Mouse (Mus musculus) heart, postnatal 0 days (tissue): Measurements from ENCODE around the gene Slco1b2. TPM values are rescaled to one million over a fixed set of nuclear protein-coding genes. Genes with fewer than 3 reads are reported as not detected.

Source experiments
- ATAC-seq: fragments of 200-750 bp; cut with Nextera tagmentation; 2 replicates; pipeline ENCODE4 v1.8.0; 2017; ENCODE audit warnings: low read depth, moderate number of reproducible peaks, moderate library complexity; ENCODE audit not compliant: insufficient read depth
- DNase-seq: peaks from one replicate; pipeline ENCODE4 v3.0.0-alpha.2; 2016; ENCODE audit warnings: low spot score
- H3K27ac ChIP-seq: fragments of 300-500 bp; sonication (generic); 2 replicates; pipeline ENCODE4 v1.5.1; 2014; ENCODE audit warnings: low read depth, mild to moderate bottlenecking
- H3K27me3 ChIP-seq: fragments of 300-500 bp; sonication (generic); 2 replicates; pipeline ENCODE4 v1.6.1; 2014; ENCODE audit warnings: low read length, mixed read lengths; ENCODE audit not compliant: control insufficient read depth, insufficient read depth
- H3K36me3 ChIP-seq: fragments of 300-500 bp; sonication (generic); replicated peaks from 2 replicates; pipeline ENCODE4 v1.6.1; 2014; ENCODE audit warnings: low read length, mixed read lengths; ENCODE audit not compliant: control insufficient read depth, insufficient read depth
- H3K4me1 ChIP-seq: fragments of 300-500 bp; sonication (generic); 2 replicates; pipeline ENCODE4 v1.6.1; 2014; ENCODE audit warnings: antibody characterized with exemption; ENCODE audit not compliant: control insufficient read depth, insufficient read depth
- H3K4me2 ChIP-seq: fragments of 300-500 bp; sonication (generic); 2 replicates; pipeline ENCODE4 v1.6.1; 2014; ENCODE audit warnings: low read depth, mild to moderate bottlenecking, low read length, moderate library complexity
- H3K4me3 ChIP-seq: fragments of 300-500 bp; sonication (generic); 2 replicates; pipeline ENCODE4 v1.5.1; 2014; ENCODE audit warnings: low read depth, low read length
- H3K9ac ChIP-seq: fragments of 300-500 bp; sonication (generic); replicated peaks from 2 replicates; pipeline ENCODE4 v1.6.1; 2014; ENCODE audit warnings: low read depth, low read length, mixed read lengths
- H3K9me3 ChIP-seq: fragments of 300-500 bp; sonication (generic); replicated peaks from 2 replicates; pipeline ENCODE4 v1.6.1; 2016; ENCODE audit warnings: low read length; ENCODE audit not compliant: control insufficient read depth
- CTCF ChIP-seq: IDR thresholded peaks from 2 replicates; pipeline ENCODE4 v1.5.1; 2016; ENCODE audit warnings: antibody characterized with exemption, control low read depth, low read depth
- EP300 ChIP-seq: IDR thresholded peaks from 2 replicates; pipeline ENCODE4 v1.6.1; 2016; ENCODE audit warnings: antibody characterized with exemption, low read depth
- WGBS: fragments of 180-500 bp; shearing (Covaris S2); extraction: QIAGEN DNeasy Blood & Tissue Kit; methylation state at CpG from one replicate; pipeline ENCODE4 v1.1.7; 2014; 5-methylcytosine and 5-hydroxymethylcytosine counted together
- polyA plus RNA-seq: library from polyadenylated mRNA; unstranded; fragments of >200 nt; fragmentation: Nextera tagmentation; extraction: Ambion mirVana; gene quantifications from 2 replicates; pipeline ENCODE4 v1.2.1, GENCODE M21; 2015
- total RNA-seq: library from RNA; depleted of rRNA; stranded (reverse); fragments of >200 nt; gene quantifications from 2 replicates; pipeline ENCODE4 v1.2.3, GENCODE M21; 2014; ENCODE audit warnings: low replicate concordance

Slco1b2 gene
- total and polyA plus RNA-seq, 2 experiments from 2014 or later: 0.08 TPM; not detected in 1

DNA sequence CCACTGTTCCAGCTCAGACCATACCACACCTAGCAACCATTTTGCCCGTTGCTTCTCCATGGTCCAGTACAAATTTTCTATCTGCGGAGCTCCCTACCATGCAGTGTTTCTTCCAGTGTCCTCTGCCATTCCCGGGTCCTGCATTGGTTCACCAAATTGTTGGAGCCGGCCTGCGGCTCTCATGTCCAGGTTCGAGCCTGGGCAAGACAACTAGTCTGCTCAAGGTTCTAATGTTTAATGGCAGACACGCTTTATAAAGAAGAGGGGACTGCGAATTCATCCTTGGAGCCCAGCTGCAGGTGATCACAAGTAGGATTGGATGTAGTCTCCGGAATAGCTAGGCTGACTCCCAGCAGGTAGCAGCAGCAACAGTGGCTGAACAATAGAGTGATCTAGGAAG, 28.4 kb upstream of the Slco1b2 start:
- 61% methylated on average over 9 of the region's 9 CpGs for WGBS

DNA sequence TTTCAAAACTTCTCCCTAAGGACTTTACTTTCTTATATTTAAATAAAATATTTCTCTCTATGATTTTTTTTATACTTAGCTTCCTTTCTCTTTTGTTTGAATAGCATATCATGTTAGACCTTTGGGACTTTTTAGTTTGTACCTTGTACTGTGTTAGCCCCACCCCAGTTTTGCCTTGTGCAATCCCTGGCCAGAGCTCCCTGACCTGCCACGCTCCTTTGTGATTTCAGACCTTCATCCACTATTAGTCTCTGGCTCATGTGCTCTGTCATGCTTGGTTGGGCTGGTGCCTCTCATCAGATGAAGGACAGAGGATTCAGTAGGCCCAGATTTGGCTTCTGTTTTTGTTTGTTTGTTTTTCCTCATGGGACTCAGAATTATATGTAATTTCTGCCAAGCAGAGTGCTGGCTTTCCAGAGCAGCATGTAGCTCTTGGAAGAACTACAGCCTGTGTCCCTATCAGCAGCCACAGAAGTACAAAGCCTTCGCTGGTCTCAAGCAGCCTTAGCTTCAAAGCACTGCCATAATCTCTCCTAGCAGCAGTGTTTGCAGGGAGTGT, 18.5 kb upstream of the Slco1b2 start:
- Histone ChIP-seq H3K9me3 (no peaks in the 10 kb centered on the region), H3K4me1 (no peaks in the 10 kb centered on the region), H3K9ac (no peak overlapping the region), H3K4me3 (no peak overlapping the region), H3K27ac (no peak overlapping the region), H3K4me2 (no peak overlapping the region), H3K36me3 (no peaks in the 10 kb centered on the region), H3K27me3 (no peaks in the 10 kb centered on the region)
- ATAC-seq: no peak
- DNase-seq: no peak
- 54% methylated on average over 2 of the region's 2 CpGs for WGBS
- TF ChIP-seq EP300 (no peak), CTCF (no peak)

More for the DNA sequence above, 28.4 kb upstream of the Slco1b2 start:
- no peak overlapping the region for H3K27ac ChIP-seq
- no peaks in the 10 kb centered on the region for H3K4me1 ChIP-seq
- TF ChIP-seq CTCF: no peak
- no peak for TF ChIP-seq EP300
- ATAC-seq (no peak), DNase-seq (no peak)
- H3K4me3 ChIP-seq: no peak overlapping the region
- no peak overlapping the region for H3K4me2 ChIP-seq
- H3K27me3 ChIP-seq: no peaks in the 10 kb centered on the region
- H3K36me3 ChIP-seq: no peaks in the 10 kb centered on the region
- H3K9ac ChIP-seq: no peak overlapping the region
- H3K9me3 ChIP-seq: peaks cover 8% of the 10 kb centered on the region; the same call in 1 of the 2 replicates

DNA sequence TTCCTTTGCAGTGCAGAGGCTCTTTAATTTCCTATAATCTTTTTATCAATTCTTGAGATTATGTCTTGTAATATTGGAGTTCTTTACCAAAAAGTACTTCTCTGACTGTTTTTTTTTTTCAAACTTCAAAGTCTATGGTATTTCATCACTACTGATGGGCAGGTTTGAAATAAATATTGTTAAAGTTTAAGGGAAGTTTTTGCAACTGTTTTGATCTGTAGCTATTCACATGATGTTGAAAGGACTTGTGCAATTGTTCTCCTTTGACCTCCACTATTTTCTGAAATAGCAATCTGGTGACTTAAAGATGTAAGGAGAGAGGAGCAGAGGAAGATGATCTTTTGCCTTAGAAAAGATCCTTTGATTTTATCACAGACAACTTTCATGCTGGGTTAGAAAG, 15.3 kb upstream of the Slco1b2 start:
- Histone ChIP-seq H3K4me1 (no peaks in the 10 kb centered on the region), H3K27ac (no peak overlapping the region), H3K4me3 (no peak overlapping the region), H3K27me3 (no peaks in the 10 kb centered on the region), H3K9me3 (no peaks in the 10 kb centered on the region), H3K9ac (no peak overlapping the region), H3K4me2 (no peak overlapping the region), H3K36me3 (no peaks in the 10 kb centered on the region)
- TF ChIP-seq EP300 (no peak), CTCF (no peak)
- ATAC-seq (no peak), DNase-seq (no peak)

DNA sequence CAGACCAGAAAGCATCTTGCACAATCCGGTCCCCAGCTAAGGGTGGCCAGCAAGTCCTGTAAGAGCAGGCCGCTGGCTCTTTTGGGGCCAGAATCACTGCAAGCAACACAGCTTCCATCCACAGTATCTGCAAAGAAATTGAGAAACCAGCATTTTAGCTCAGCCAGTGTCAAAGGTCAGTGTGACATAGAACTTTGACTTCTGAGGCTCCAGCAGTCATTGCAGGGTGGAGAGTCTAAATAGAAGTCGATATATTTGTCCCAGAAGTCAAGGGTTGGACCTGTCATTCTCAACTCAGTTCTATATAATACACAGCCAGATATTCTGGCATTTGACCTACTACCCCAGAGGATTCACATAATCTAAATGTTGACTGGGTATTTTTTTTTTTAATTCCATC, 14.0 kb upstream of the Slco1b2 start:
- ATAC-seq (no peak), DNase-seq (no peak)
- no peak overlapping the region for H3K4me2 ChIP-seq
- H3K36me3 ChIP-seq: no peaks in the 10 kb centered on the region
- TF ChIP-seq EP300 (no peak), CTCF (no peak)
- no peaks in the 10 kb centered on the region for H3K4me1 ChIP-seq
- H3K9ac ChIP-seq: no peak overlapping the region
- no peaks in the 10 kb centered on the region for H3K9me3 ChIP-seq
- H3K27me3 ChIP-seq: no peaks in the 10 kb centered on the region
- 78% methylated on average over 3 of the region's 3 CpGs for whole genome bisulfite sequencing
- no peak overlapping the region for H3K27ac ChIP-seq
- H3K4me3 ChIP-seq: no peak overlapping the region

DNA sequence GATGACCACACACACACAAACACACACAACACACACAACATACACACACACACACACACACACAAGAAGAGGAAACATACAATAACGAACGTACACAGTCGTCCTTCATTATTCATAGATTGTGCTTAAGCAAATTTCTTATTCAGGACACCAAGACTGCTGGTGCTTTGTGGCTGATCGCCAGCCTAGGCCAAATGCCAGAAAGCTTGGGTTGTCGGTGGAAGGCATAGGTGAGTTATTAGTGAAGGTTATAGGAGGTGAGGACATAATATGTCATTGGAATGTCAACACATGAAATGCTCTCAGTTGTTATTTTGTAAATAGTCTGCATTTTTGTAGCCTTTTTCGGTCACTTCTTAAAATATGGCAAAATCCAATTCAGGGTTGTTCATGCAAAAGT, 3.6 kb downstream of the Slco1b2 start:
- Histone ChIP-seq H3K27ac (no peak overlapping the region), H3K4me3 (no peak overlapping the region), H3K27me3 (no peaks in the 10 kb centered on the region), H3K4me1 (no peaks in the 10 kb centered on the region), H3K36me3 (no peaks in the 10 kb centered on the region), H3K4me2 (no peak overlapping the region), H3K9ac (no peak overlapping the region), H3K9me3 (no peaks in the 10 kb centered on the region)
- WGBS: 69% methylated on average over 6 of the region's 6 CpGs
- DNase-seq: no peak
- no peak for ATAC-seq
- TF ChIP-seq EP300 (no peak), CTCF (no peak)

DNA sequence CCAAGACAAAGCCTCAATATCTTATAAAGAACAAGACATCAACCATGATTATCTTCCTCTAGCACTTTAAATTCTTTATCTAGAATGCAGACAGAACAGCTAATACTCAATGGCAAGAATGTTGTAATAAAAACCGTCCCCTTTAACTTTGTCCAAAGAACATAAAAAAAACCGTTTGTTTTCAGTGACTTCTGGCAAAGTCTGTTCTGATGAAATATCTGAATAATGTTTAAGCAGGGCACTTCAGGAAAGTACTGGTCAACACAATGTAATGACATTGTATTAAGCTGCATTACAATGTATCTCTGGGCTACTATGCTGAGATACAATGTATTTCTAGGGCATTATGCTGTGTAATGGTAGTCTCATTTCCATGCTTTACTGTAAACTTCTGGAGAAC, 5.9 kb downstream of the Slco1b2 start:
- no peak for ATAC-seq
- Histone ChIP-seq H3K36me3 (no peaks in the 10 kb centered on the region), H3K27ac (no peak overlapping the region), H3K9ac (no peak overlapping the region), H3K9me3 (no peaks in the 10 kb centered on the region), H3K4me1 (no peaks in the 10 kb centered on the region), H3K4me2 (no peak overlapping the region), H3K27me3 (no peaks in the 10 kb centered on the region), H3K4me3 (no peak overlapping the region)
- TF ChIP-seq CTCF: no peak
- TF ChIP-seq EP300: no peak
- no peak for DNase-seq
- WGBS: 38% methylated on average over 2 of the region's 2 CpGs
